Mouse (Mus musculus) spleen, adult 2 months (tissue): ENCODE measurements around the gene Prkce.

ENCODE experiments used
- CTCF ChIP-seq: fragments of 200-500 bp; IDR thresholded peaks from 2 replicates; pipeline ENCODE4 v1.5.1; 2011; ENCODE audit warnings: mild to moderate bottlenecking, inconsistent platforms; ENCODE audit not compliant: insufficient read depth, insufficient read length, insufficient replicate concordance; ENCODE audit errors: extremely low read depth
- POLR2A ChIP-seq: fragments of 200-500 bp; IDR thresholded peaks from 2 replicates; pipeline ENCODE4 v1.6.1; 2011; ENCODE audit warnings: low read depth, low read length, inconsistent platforms

DNA sequence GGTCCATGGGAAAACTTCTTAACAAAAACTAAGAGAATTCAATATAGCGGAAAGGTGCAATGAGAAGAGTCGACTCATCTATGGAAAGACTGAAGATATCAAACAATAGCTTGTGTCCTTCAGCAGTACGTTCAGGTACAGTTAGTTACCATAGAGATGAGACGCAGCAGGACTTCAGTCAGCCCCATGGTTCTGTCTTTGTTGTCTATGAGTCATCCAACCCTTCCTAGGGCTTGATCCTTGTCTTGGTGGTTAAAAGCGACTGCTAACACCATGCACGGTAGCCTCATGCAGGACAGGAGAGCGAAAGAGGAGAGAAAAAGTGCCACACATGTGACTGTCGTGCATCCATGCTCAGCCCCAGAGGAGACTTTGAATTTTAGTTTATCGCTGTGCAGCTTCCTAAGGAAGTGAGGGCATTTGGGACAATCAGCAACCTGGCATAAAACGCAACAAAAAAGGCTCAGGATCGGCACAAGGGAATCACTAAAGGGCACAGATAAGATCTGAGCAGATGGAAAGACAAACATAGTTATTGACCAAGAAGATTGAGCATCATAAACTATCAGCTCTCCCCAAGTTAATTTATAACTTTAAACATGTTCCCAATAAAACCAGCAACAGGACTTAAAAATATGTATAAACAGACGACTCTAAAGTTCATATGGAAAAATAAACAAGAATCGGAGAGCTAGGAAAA, 448.2 kb downstream of the Prkce start:
- TF ChIP-seq CTCF (no peak), POLR2A (no peak)
